Mouse (Mus musculus): ENCODE measurements around the gene Adamts16. TPM values are rescaled to one million over a fixed set of nuclear protein-coding genes. Genes with fewer than 3 reads are reported as not detected.

Adamts16 gene
- polyA plus RNA-seq, 1 experiment, result not detected

DNA sequence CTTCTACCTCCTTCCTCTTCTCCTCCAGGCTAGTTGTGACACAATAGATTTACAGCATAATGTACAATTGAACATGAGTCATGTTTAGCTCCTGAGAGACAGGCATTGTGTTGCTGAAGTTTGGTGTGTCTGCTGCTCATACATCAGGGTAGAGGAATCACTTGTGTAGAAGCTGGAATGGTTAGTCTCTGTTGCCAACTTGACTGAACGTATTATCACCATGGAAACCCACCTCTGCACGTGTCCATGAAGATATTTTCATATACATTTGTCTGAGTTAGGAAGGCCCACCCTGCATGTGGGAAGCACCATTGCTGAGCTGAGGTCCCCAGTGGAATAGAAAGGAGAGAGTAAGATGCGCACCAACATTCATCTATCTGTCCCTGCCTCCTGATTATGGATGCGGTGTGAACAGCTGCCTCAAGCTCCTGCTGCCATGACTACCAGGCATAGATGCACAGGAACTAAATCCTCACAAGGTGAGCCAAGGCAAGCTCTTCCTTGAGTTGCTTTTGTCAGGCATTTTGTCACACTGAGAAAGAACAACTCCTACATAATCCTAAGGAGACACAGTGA is 142.7 kb downstream of the Adamts16 start:
- H3K36me3 ChIP-seq (ENCODE audit: control insufficient read depth, insufficient read depth, low read length, poor library complexity, severe bottlenecking), result no peaks in the 10 kb centered on the region
- H3K27me3 ChIP-seq (ENCODE audit: control insufficient read depth, insufficient read depth, low read length, poor library complexity, severe bottlenecking), result no peaks in the 10 kb centered on the region; the same call in 1 of the 2 replicates
- no peak overlapping the region for H3K27ac ChIP-seq (ENCODE audit: insufficient read depth, low read length)
- H3K9me3 ChIP-seq (replicated peaks; ENCODE audit: control insufficient read depth, insufficient read depth, low read length, poor library complexity, severe bottlenecking), result no peaks in the 10 kb centered on the region
- H3K9ac ChIP-seq (ENCODE audit: low read depth, poor library complexity, severe bottlenecking), result no peak overlapping the region
- TF ChIP-seq CTCF (IDR thresholded peaks at IDR 0.05; ENCODE audit: low read depth, low read length), result no peak
- no peak for TF ChIP-seq POLR2A (IDR thresholded peaks at IDR 0.05; ENCODE audit: insufficient read depth, low read length)
- TF ChIP-seq EP300 (IDR thresholded peaks at IDR 0.05; ENCODE audit: insufficient read depth, low read depth, low read length), result no peak
- H3K4me1 ChIP-seq (ENCODE audit: control insufficient read depth, insufficient read depth, low read length), result no peaks in the 10 kb centered on the region
- no peak overlapping the region for H3K4me3 ChIP-seq (ENCODE audit: low read depth, low read length)

DNA sequence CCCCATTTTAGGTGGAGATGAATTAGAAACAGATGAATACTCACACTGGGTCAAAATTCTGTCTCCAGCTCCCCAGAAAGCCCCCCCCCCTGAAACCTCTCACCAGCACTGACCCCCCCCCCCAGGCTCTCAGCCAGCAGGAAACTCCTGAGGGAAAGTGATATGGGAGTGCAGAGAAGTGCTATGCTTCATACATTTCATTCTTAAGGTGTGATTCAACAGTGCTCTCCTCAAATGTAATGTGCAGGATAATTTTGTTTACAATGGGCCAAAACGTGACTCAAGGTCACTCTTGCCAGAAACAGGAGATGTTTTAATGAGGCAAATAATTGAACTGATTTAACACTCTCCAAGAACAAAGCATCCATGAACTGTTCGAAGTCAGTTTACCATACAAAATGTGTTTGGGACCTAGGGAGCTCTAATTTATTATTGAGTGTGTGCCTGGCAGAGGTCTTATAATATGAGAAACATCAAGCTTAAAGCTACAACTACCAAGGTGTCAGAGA is 152.1 kb downstream of the Adamts16 start:
- Histone ChIP-seq H3K9me3 (replicated peaks; ENCODE audit: control insufficient read depth, insufficient read depth, low read length, poor library complexity, severe bottlenecking) (no peaks in the 10 kb centered on the region), H3K27me3 (ENCODE audit: control insufficient read depth, insufficient read depth, low read length, poor library complexity, severe bottlenecking) (no peaks in the 10 kb centered on the region), H3K4me3 (ENCODE audit: low read depth, low read length) (no peak overlapping the region), H3K27ac (ENCODE audit: insufficient read depth, low read length) (no peak overlapping the region), H3K36me3 (ENCODE audit: control insufficient read depth, insufficient read depth, low read length, poor library complexity, severe bottlenecking) (no peaks in the 10 kb centered on the region), H3K4me1 (ENCODE audit: control insufficient read depth, insufficient read depth, low read length) (no peaks in the 10 kb centered on the region), H3K9ac (ENCODE audit: low read depth, poor library complexity, severe bottlenecking) (no peak overlapping the region)
- no peak for TF ChIP-seq CTCF (IDR thresholded peaks at IDR 0.05; ENCODE audit: low read depth, low read length)
- no peak for TF ChIP-seq POLR2A (IDR thresholded peaks at IDR 0.05; ENCODE audit: insufficient read depth, low read length)
- no peak for TF ChIP-seq EP300 (IDR thresholded peaks at IDR 0.05; ENCODE audit: insufficient read depth, low read depth, low read length)

DNA sequence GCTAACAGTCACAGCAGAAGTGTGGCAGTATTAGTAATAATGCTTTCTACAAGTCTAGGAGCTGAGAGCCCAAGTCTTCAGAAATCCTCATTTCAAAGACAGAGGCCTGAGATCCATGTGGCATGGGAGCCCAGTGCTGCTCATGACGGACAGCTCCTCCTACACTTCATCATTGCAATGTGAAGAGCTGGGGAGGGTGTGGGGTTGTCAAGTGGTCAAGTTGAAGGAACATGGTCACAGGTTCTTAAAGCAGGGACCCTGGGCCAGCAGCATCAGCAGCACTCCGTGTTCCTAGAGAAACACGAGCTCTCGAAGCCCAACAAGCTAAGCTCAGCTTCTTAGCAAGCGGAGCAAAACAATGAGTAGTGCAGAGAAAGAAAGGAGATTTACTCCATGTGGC is 155.8 kb downstream of the Adamts16 start:
- Histone ChIP-seq H3K27me3 (ENCODE audit: control insufficient read depth, insufficient read depth, low read length, poor library complexity, severe bottlenecking) (no peaks in the 10 kb centered on the region), H3K27ac (ENCODE audit: insufficient read depth, low read length) (no peak overlapping the region), H3K4me1 (ENCODE audit: control insufficient read depth, insufficient read depth, low read length) (no peaks in the 10 kb centered on the region), H3K9ac (ENCODE audit: low read depth, poor library complexity, severe bottlenecking) (no peak overlapping the region), H3K36me3 (ENCODE audit: control insufficient read depth, insufficient read depth, low read length, poor library complexity, severe bottlenecking) (no peaks in the 10 kb centered on the region), H3K9me3 (replicated peaks; ENCODE audit: control insufficient read depth, insufficient read depth, low read length, poor library complexity, severe bottlenecking) (no peaks in the 10 kb centered on the region), H3K4me3 (ENCODE audit: low read depth, low read length) (no peak overlapping the region)
- TF ChIP-seq CTCF (IDR thresholded peaks at IDR 0.05; ENCODE audit: low read depth, low read length) (no peak), POLR2A (IDR thresholded peaks at IDR 0.05; ENCODE audit: insufficient read depth, low read length) (no peak), EP300 (IDR thresholded peaks at IDR 0.05; ENCODE audit: insufficient read depth, low read depth, low read length) (no peak)

DNA sequence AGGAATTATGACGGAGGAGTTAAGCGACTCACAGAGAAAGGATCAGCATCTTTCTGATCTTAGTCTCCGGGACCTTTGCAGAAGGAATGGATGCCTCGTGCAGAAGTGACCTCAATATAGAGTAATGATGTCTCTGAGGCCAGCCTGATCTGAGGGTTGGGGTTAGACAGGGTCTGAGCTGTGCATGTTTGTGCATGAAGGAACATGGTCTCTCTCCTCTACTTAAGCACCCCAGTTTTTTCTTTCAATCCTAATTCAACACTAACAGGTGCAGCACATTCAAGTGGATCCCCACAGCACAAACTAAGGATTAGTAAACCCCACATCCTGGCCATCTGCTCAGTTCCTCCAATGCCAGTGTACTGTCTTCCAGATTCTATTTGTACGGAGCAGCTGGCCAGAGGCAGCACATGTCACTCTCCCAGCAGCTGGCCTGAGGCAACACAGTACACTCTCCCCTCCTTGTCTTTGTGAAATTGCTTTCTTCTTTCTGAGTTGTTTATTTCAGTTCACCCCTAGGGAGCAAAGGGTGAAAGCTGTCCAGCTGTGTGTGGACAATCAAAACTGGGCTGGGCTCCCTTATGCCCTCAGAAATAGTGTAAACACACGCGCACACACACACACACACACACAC is 156.5 kb downstream of the Adamts16 start:
- H3K27me3 ChIP-seq (ENCODE audit: control insufficient read depth, insufficient read depth, low read length, poor library complexity, severe bottlenecking), result no peaks in the 10 kb centered on the region
- H3K9ac ChIP-seq (ENCODE audit: low read depth, poor library complexity, severe bottlenecking), result no peak overlapping the region
- no peaks in the 10 kb centered on the region for H3K36me3 ChIP-seq (ENCODE audit: control insufficient read depth, insufficient read depth, low read length, poor library complexity, severe bottlenecking)
- no peak overlapping the region for H3K4me3 ChIP-seq (ENCODE audit: low read depth, low read length)
- H3K9me3 ChIP-seq (replicated peaks; ENCODE audit: control insufficient read depth, insufficient read depth, low read length, poor library complexity, severe bottlenecking), result no peaks in the 10 kb centered on the region
- no peak overlapping the region for H3K27ac ChIP-seq (ENCODE audit: insufficient read depth, low read length)
- no peaks in the 10 kb centered on the region for H3K4me1 ChIP-seq (ENCODE audit: control insufficient read depth, insufficient read depth, low read length)
- TF ChIP-seq EP300 (IDR thresholded peaks at IDR 0.05; ENCODE audit: insufficient read depth, low read depth, low read length) (no peak), POLR2A (IDR thresholded peaks at IDR 0.05; ENCODE audit: insufficient read depth, low read length) (no peak), CTCF (IDR thresholded peaks at IDR 0.05; ENCODE audit: low read depth, low read length) (no peak)

DNA sequence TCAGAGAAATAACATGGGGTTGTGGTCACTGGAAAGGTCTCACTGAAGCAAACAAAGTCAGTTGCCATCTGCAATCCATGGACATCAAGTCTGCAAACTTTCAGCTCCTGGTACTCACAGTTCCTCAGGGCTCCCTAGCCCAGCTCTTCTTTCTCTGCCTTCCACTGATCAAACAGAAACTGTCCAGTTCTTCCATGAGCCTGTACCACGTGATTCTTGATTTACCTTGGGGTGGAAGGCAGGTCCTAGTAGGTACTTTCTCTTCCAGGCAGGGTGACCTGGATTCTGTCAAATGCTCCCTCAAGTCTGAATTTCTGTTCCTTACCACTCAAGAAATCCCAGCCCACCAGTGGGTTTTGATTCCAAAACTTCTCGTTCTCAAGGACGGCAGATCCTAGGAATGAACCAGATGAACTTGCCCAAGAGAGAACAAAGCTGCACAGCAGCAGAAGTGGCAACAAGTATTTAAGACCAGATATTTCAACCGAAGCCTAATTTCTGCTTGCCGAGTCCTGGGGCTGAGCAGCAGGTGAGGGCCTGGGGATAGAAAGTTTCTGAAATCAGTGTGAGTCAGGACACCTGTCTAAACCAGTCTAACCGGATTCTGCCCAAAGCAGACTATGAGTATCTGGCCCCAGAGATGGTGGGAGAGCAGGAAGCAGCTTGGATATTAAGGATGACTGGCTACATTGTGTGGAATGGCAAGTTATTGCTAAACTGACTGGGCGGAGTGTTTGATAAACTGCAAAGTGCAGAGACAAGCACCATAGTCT is 160.0 kb downstream of the Adamts16 start:
- no peaks in the 10 kb centered on the region for H3K9me3 ChIP-seq (replicated peaks; ENCODE audit: control insufficient read depth, insufficient read depth, low read length, poor library complexity, severe bottlenecking)
- no peak overlapping the region for H3K4me3 ChIP-seq (ENCODE audit: low read depth, low read length)
- no peaks in the 10 kb centered on the region for H3K36me3 ChIP-seq (ENCODE audit: control insufficient read depth, insufficient read depth, low read length, poor library complexity, severe bottlenecking)
- no peak overlapping the region for H3K9ac ChIP-seq (ENCODE audit: low read depth, poor library complexity, severe bottlenecking)
- no peaks in the 10 kb centered on the region for H3K4me1 ChIP-seq (ENCODE audit: control insufficient read depth, insufficient read depth, low read length)
- TF ChIP-seq POLR2A (IDR thresholded peaks at IDR 0.05; ENCODE audit: insufficient read depth, low read length) (no peak), EP300 (IDR thresholded peaks at IDR 0.05; ENCODE audit: insufficient read depth, low read depth, low read length) (no peak), CTCF (IDR thresholded peaks at IDR 0.05; ENCODE audit: low read depth, low read length) (no peak)
- H3K27me3 ChIP-seq (ENCODE audit: control insufficient read depth, insufficient read depth, low read length, poor library complexity, severe bottlenecking), result no peaks in the 10 kb centered on the region; the same call in 1 of the 2 replicates
- H3K27ac ChIP-seq (ENCODE audit: insufficient read depth, low read length), result no peak overlapping the region
